Mouse (Mus musculus) MN1 (cell line): ENCODE data around the gene Dnajb14.
"Not testable (repeated sequence)": the region's sequence is repeated elsewhere in the genome, so short reads cannot be mapped to it uniquely, and the experiment has no call there.

ENCODE experiments used
- DNase-seq: peaks from one replicate; pipeline ENCODE4 v3.0.0-alpha.2; 2016; ENCODE audit warnings: low spot score

Dnajb14 gene

GRCm38 (mm10) chr3:137952914-137953880, 85.7 kb downstream of the Dnajb14 start:
- peak; percentile 75 for DNase-seq

DNA sequence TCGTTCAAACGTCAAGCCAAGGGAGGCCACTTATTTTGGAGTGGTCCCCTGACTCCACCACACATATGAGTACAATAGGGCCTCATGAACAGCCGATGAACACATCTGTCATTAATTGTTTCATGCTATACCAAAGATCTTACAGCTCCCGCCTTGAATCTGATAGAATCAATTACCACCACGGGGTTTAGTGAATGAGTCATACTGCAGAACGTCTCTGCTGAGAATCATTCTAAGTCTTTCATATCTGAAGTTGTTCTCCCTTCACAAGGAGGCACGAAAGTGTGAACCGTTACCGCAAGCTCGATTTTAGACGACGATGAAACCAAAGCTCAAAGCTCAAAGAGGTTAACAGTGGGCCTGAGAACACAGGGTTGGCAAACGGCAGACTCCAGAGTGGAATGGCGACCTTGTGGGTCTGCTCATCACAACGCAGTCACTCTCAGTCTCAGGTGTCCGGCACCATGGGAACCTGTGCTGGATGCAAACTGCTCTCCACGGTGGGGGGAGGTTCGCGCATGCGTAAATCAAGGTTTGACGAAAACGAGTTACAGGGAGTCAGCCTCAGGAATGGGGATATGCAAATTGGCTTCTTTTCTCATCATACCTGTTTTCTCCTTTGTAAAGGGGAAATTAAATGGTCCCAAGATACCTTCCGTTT, 86.9 kb downstream of the Dnajb14 start:
- DNase-seq, result peak; percentile 67

DNA sequence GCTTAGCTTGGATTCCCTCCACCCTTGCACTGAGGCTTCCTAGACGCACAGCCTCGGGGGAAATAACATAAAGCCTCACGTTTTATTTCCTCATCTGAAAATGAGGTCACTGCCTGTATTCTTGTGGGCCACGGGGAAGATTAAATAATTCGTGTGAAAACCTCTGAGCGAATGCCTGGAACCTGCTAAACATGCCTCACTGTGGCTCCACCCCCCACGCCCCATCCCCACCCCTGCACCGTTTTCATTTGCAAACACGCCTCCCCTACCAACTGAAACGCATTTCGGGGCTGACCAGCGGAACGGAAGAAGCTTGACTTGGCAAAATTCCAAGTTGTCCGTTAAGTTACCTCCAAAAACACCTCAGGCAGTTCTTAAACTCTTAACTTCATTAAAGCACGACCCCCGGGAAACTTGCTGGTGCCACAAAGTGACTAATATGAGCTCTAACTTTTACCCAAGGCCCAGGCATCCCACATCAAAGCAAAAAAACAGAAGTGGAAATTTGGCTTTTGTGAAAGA, 88.1 kb downstream of the Dnajb14 start:
- peak; percentile 34 for DNase-seq

DNA sequence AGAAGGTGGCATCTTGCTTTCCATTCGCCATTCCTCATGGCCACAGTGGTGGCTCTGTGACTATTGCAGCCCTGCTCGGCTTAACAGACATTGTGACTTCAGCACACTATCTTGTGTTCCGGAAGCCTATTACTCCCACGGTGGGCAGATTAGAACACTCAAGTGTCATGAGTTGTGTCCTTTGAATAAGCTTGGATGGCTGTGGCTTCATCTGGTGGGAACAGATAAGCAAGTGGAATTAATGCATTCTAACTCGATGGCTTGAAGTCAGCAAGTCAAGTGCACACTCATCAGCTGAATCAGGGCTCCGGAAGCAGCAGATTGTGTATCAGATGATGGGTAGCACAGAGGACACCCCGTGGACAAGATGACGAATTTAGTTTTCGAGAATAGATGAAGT, 90.4 kb downstream of the Dnajb14 start:
- no peak for DNase-seq

- no peak for DNase-seq
Measured at GRCm38 (mm10) chr3:137958352-137958751, 90.9 kb downstream of the Dnajb14 start.

- DNase-seq, result no peak
Measured at GRCm38 (mm10) chr3:137959456-137959855, 92.0 kb downstream of the Dnajb14 start.

DNA sequence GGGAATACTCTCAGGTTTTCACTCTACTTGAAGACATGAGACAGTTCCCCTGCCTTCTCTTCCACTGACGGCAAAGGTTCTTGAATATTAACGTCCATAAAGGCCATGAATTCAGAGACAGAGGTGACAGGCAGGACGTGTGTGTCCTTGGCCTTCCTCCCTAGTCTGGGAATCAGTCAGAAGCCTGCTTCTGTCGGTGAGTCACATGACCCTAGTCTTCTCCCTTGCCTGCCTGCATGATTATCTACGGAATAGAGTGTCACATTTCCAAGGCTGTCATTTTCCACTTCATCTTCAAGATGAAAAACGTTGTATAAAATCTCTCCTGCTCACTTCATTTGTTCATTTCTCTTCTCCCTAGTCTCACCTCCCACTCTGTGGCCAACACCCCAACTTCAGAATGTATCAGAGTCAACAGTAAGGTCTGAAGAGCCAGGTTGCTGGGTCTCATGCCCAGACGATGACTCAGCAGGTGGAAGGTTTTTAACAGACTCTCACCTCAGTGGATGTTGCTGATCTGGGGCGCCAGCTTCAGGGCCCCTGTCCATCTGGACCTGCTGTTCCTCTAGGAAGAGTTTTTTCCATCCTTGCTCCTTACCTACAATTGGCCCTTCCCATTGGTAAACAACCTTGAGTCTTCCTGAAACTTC, 94.4 kb downstream of the Dnajb14 start:
- no peak for DNase-seq

- no peak for DNase-seq
Measured at GRCm38 (mm10) chr3:137963508-137963907, 96.0 kb downstream of the Dnajb14 start.

DNA sequence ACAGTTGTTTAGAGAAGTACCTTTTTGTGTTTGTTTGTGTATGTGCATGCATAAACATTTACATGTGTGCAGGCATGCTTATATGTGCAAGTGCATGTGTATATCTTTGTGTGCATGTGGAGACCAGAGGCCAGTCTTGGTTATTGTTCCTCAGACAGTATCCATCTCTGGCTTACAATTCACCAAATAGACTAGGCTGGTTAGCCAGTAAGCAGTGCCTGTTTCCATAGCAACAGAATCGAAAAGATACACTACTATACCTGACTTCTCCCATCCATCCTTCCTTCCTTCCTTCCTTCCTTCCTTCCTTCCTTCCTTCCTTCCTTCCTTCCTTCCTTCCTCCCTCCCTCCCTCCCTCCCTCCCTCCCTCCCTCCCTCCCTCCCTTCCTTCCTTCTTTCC, 96.5 kb downstream of the Dnajb14 start:
- not testable (repeated sequence) for DNase-seq
